Mouse (Mus musculus) forelimb bud, embryonic 11.5 days (tissue): Measurements from ENCODE around the gene Cd59b.
"Not testable (repeated sequence)": the region's sequence is repeated elsewhere in the genome, so short reads cannot be mapped to it uniquely, and the experiment has no call there.

Experiments
- DNase-seq: peaks from one replicate; pipeline ENCODE4 v3.0.0-alpha.2; 2012; ENCODE audit warnings: low read depth, low spot score

Gene Cd59b

DNA sequence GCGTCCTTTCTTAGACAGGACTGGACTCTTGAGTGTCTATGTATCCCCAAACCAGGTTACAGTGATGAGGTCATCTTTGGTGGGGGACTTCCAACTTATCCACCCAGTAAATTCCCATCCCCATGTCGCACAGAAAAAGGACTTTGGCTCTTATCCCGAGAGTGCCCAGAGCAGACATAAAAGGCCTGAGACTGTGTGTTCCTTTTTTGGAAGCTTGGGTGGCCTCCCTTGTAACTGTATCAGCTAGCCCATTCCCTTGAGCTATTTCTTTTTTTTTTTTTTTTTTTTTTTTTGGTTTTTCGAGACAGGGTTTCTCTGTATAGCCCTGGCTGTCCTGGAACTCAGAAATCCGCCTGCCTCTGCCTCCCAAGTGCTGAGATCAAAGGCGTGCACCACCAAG, 4.1 kb upstream of the Cd59b start, which contains the start of gene Gm10912:
Gm10912 (plus strand) TSS at position 301 of the 400 bp plus-strand sequence.
- DNase-seq, result not testable (repeated sequence)

DNA sequence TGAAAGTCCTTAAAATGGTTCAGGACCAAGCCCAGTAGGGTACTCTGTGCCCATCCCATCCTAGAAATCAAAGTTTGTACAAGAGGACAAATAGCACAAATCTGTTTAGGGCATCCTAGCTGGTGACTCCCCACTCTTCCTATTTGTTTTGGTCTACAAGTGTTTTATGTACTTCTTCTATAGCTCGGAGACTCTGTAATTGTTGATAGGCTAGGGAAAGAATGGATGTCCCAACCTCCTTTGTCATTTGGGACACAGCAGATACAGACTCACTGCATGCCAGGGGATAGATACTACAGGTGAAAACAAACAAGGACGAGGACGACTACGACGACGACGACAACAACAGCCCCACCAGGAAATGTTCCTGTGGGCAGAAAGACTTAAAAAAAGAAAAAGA, 1.2 kb upstream of the Cd59b start, which contains the start of gene Gm10799:
Gm10799 (minus strand) TSS at position 101 of the 400 bp plus-strand sequence.
- DNase-seq, result not testable (repeated sequence)

DNA sequence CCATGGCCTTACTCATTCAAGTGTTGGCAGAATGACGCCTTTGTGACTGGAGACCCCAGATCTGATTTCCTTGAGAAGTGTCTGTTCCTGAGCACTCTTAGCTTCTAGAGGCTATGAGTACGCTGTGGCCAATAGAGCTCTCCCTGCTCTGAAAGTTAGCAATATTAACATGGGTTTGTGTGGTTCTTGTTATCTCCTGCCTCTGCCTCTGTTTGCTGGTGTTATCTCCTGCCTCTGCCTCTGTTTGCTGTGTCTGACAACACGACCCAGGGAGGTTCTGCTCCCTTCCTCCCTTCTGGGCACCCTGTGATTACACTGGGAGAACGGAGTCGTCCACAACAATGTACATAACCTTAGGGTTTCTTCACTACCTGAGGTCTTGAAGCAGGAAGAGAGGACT, 8.6 kb downstream of the Cd59b start:
- DNase-seq, result not testable (repeated sequence)

DNA sequence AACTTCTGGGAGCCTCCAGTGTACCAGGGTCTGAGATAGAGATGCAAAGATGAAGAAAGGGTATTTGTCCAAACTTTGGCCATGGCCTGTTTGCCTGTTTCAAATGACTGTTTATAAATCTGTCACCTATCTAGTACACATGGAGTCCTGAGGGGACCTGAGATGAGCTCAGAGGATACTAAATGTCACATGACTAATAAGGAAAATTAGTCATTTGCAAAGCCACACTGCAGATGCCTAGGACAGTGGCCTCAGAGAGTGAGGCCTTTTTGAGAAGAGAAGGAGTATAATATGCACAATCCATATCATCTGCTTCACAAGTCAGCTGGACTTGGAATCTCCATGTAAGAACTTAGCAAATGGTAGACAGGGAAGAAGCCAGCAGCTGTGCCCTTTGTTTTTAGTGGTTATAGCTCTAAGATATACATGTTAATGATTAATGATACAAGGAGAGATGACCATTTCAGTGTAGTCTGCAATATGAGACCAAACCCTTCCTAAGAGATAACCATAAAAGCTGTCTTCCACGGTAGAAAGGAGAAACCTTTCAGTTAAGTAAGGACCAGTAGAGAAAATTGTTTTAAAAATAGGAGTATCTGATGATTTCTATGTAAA, 11.9 kb downstream of the Cd59b start:
- DNase-seq, result not testable (repeated sequence)

DNA sequence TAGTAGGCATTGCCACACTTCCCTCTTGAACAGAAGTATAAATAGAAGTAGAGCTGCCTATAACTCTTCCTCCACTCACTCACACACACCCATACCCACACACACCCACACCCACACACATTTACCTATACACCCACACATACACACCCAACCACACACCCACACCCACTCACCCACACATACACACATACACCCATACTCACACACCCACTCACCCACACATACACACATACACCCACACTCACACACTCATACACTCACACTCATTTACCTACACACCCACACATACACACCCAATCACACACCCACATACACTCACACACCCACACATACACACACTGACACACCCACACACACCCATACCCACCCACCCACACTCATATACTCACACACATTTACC, 12.8 kb downstream of the Cd59b start:
- no peak for DNase-seq

- DNase-seq, result not testable (repeated sequence)
Observed at GRCm38 (mm10) chr2:104084027-104084426, 14.4 kb downstream of the Cd59b start.

DNA sequence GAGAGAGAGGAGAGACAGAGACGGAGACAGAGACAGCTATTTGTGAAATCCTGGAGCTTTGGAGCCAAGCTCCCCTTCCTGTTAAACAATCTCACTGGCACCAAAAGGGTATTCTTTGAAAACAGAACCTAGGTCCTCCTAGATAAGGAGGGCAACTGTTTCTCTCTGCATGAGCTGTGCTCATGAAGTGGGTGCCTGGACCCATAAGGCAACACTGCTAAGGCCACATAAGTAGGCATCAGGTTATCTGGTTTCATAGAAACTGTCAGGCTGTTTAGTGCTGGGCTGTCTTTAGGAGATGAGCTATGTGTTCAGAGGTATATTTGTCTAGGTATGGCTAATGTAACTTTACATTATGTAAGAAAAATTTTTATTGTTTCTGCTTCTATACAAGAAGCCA, 17.9 kb downstream of the Cd59b start:
- not testable (repeated sequence) for DNase-seq

DNA sequence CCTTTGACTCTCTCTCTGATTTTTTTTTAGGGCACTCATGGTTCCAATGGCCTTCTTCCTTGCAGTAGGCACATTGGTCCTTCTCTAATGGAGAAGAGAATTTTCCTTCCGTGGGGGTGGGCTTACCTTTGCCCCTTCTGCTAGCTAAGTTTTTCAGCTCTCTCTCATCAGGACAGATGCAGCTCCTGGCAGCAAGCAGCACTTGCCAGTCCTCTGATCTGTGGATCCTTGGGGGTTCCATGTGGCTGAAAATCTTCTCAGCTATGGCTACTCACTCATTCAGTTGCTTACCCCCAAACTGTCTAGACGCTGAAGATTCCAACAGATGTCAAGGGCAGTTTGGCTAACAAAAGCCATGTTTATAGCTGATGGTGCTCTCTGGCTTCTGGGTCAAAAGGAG, 23.7 kb downstream of the Cd59b start:
- no peak for DNase-seq

DNA sequence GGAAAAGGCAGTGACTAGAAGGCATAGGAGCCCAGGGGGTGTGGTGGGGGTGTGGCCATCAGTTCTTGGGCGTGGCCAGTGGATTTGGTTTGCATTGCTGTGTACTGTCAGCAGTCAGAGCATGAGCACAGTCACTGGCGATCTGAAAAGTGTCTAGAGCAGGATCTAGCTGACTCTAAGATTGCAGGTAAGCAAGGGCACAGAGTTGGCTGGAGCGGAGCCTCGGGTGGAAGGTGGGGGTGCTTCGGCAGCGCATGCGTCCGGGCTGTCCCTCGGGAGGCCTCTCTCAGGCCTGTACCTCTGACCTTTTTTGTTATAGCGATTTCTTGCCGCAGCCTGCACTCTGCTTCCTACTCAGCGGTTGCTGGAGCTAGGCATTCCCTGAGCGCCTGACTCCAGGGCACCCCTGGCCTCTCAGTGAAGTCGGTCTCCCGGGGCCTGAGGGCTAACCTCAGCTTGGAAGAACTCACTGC, 26.1 kb downstream of the Cd59b start, which contains the start of gene Cd59a:
Cd59a (plus strand) TSS at position 61 of the 473 bp plus-strand sequence.
- peak; percentile 76 for DNase-seq

DNA sequence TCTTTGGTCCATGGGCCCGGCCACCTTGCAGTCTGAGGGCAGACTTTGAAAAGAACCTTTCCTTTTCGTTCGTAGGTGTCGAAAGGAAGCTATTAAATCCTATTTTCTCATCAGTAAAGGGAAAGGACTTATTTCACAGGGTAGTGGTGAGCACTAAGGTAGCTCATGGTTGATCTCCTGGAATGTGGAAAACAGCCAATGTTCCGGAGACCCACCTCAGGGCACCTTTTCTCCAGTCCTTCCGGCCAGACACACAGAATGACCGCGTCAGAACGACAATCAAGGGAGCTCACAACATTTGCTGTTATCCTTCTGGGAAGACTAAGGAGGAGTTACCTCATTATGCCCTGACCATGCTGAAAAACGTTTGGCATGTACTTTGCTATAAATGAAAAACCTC, 26.6 kb downstream of the Cd59b start:
- no peak for DNase-seq

DNA sequence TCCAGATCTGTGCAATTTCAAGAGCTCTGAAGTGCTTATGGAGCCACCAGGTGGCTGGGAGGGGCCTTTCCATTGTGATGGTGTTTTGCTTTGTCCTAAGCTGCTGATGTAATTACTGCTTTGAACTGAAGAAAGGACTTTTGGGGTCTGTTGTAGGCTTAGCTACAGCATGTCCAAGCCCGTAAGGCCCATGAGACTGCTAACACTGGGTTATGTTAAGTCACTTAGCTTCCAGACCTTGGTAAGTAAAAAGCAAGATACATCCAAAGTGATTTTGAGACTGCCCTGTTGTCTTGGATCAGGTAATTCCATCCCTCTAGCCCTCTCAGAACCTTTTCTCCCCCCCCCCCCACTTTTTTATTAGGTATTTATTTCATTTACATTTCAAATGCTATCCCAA, 27.1 kb downstream of the Cd59b start:
- not testable (repeated sequence) for DNase-seq

DNA sequence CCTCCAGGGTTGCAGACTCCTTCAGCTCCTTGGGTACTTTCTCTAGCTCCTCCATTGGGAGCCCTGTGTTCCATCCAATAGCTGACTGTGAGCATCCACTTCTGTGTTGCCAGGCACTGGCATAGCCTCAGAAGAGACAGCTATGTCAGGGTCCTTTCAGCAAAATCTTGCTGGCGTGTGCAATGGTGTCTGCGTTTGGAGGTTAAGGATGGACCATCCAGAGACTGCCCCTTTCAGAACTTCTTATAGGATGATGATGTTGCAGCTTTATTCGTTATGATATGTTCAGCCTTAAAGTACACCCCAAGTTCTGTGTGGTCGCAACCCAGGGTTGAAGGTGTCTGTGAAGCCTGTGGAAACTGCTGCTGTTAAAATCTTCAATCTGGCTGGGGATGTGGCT, 27.7 kb downstream of the Cd59b start:
- DNase-seq, result not testable (repeated sequence)

GRCm38 (mm10) chr2:104098529-104099230, 29.0 kb downstream of the Cd59b start:
- no peak for DNase-seq

DNA sequence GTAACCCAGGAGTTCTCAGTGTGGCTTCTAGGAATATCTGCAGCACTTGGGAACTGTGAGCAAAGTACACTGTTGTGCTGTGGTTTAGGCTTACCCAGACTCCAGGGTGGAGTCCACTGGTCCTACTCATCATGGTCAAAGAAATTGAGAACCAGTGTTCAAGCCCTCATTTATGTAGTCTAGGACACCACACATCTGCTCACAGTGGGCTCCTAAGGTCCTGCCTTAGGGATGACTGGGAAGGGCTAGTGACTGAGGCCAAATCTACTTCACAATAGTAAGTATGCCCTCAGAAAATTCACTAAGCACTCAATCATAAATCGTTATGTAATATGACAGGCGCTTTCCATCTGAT, 29.6 kb downstream of the Cd59b start:
- no peak for DNase-seq

DNA sequence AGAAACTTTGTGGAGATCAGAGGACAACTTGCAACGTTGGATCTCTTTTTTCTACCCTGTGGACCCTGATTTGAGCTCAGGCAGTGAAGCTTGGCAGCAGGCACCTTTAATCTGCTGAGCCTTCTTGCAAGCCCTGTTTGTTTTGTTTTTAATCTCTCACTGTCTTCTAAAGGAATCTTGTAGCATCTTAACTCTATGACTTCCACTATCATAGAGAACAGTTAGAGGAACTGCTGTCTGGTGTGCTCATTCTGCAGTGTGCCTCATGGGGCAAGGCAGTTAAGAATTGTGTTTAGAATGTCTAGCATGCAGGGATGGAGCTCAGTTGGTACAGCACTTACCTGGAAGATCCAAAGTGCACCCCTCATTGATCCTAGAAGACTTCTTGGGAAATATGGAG, 30.3 kb downstream of the Cd59b start:
- no peak for DNase-seq

DNA sequence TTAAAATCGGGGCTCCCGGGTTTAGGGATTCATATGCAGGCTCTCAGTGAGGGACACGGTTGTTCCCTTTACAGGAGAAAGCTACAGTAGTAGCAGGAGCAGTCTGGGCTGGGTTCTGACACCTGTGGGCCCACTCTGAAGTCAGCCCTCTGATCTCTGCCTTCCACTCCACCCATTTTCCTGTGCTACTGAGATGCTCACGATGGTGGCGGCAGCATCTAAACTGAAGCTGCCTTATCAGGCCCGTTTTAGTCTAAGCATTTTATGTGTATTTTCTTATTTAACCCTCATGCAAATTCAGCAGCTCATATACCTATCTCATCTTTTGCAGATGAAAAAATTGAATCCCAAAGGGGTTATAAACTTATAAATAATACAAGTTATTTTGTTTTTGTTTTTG, 35.2 kb downstream of the Cd59b start:
- no peak for DNase-seq

- DNase-seq, result not testable (repeated sequence)
Observed at GRCm38 (mm10) chr2:104109021-104109420, 39.4 kb downstream of the Cd59b start.

DNA sequence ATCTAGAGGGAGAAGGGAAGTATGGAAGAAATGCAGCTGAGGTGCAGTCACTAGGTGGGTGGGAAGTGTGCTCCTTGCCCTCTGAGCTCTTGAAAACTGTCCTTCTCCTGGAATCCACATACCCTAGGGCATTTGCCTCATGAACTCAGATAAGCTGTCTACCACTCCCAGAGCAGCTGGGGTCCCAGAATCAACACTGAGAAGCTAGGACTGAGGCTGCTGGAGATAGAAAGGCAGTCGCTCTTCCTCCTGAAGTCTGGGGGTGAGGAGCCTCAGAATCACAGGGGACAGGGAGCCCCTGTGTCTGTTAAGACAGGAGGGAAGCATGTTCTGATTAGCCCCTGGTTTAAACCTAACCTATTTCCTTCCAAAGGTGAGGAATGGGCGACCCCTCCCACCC, 39.9 kb downstream of the Cd59b start:
- no peak for DNase-seq

GRCm38 (mm10) chr2:104110031-104110430, 40.4 kb downstream of the Cd59b start:
- DNase-seq, result no peak

DNA sequence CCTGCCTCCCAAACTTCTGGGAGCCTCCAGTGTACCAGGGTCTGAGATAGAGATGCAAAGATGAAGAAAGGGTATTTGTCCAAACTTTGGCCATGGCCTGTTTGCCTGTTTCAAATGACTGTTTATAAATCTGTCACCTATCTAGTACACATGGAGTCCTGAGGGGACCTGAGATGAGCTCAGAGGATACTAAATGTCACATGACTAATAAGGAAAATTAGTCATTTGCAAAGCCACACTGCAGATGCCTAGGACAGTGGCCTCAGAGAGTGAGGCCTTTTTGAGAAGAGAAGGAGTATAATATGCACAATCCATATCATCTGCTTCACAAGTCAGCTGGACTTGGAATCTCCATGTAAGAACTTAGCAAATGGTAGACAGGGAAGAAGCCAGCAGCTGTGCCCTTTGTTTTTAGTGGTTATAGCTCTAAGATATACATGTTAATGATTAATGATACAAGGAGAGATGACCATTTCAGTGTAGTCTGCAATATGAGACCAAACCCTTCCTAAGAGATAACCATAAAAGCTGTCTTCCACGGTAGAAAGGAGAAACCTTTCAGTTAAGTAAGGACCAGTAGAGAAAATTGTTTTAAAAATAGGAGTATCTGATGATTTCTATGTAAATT, 41.6 kb downstream of the Cd59b start:
- not testable (repeated sequence) for DNase-seq

DNA sequence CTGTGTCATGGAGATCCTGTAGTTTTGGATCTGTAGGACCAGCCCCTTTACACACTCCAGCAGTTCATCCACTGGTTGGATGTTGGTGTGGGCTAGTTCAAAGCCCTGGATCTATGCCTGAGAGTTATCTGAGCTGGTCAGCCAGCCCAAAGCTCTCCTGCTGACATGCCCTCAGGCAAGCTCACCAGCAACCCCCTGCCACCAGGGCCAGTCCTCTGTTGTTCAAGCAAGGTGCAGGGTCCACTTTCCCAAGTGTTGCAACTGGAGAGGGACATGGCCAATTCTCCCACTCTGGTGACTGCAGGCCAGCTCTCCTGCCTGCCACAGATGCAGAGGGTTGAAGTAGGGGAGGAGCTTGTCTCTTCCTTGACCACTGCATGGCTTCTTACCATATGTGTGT, 43.9 kb downstream of the Cd59b start:
- not testable (repeated sequence) for DNase-seq

DNA sequence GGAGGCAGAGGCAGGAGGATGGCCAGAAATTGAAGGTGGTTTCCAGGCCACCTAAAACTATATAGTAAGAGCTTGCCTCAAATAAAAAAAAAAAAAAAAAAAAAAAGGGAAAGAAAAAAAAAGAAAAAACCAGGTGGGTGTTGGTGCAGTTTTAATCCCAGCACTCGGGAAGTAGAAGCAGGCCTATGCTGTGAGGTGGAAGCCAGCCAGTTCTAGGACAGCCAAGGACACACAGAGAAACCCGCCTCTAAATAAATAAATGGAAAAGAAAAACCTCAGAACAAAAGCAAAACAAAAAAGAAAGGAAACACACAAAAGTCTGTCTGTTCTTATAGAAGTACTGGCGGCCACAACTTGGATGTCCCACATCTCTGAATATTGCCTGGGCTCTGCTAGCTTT, 45.2 kb downstream of the Cd59b start:
- no peak for DNase-seq

DNA sequence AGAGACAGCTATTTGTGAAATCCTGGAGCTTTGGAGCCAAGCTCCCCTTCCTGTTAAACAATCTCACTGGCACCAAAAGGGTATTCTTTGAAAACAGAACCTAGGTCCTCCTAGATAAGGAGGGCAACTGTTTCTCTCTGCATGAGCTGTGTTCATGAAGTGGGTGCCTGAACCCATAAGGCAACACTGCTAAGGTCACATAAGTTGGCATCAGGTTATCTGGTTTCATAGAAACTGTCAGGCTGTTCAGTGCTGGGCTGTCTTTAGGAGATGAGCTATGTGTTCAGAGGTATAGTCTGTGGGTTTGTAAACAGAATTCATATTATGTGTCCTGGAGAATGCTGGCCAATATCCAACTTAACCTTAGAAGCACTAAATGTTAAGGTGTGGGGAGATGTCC, 47.5 kb downstream of the Cd59b start:
- DNase-seq, result not testable (repeated sequence)
